9 mouse cellular contexts compared by ENCODE assay signal in genomic region chr9:40333649-40334396, GRCm38 (mm10).
DNase-seq lines count a peak whose midpoint lies in the region; ATAC-seq lines count a peak whose summit lies in the region.
"Had no signal": no experiment of that assay in that cellular context is flagged by ENCODE, and none has a peak within 500 bp of the region (broad histone marks: within the 10 kb centered on the region; RNA-seq: fewer than 3 reads in every experiment).

No protein-coding gene starts in this region.

- H3K4me3 ChIP-seq in liver, embryonic 11.5 days (ENCODE audit: low read depth, low read length), result no peak overlapping the region
- H3K4me3 ChIP-seq: neural tube, embryonic 12.5 days had no signal

- no peaks in the 10 kb centered on the region for H3K36me3 ChIP-seq in liver, embryonic 11.5 days (ENCODE audit: control insufficient read depth, insufficient read depth, low read length)
- H3K36me3 ChIP-seq: neural tube, embryonic 12.5 days had no signal

- WGBS in liver, embryonic 11.5 days, result 50% methylated on average over 9 of the region's 9 CpGs

- ATAC-seq in liver, embryonic 11.5 days (replicated peaks; ENCODE audit: low FRiP score), result no peak
- ATAC-seq in neutrophil, adult 5-6 weeks (ENCODE audit: extremely low read depth, insufficient number of reproducible peaks, low FRiP score, poor library complexity, severe bottlenecking), result peak; percentile 61

- intact Hi-C loops in left cerebral cortex, postnatal 10 days (cut with DNase I), result loop anchor here (5.0 kb wide), 1 partner anchor 107 kb away; no protein-coding TSS in a partner anchor

- no peak overlapping the region for H3K9ac ChIP-seq in liver, embryonic 11.5 days (ENCODE audit: low read depth, low read length)
- H3K9ac ChIP-seq: neural tube, embryonic 12.5 days had no signal

- no peaks in the 10 kb centered on the region for H3K9me3 ChIP-seq in liver, embryonic 11.5 days (ENCODE audit: control insufficient read depth, low read length)
- H3K9me3 ChIP-seq: neural tube, embryonic 12.5 days had no signal

- H3K4me2 ChIP-seq in liver, embryonic 11.5 days, result no peak overlapping the region
- H3K4me2 ChIP-seq: neural tube, embryonic 12.5 days had no signal

- no peak overlapping the region for H3K27ac ChIP-seq in liver, embryonic 11.5 days (ENCODE audit: low read depth, low read length)
- H3K27ac ChIP-seq: neural tube, embryonic 12.5 days had no signal

- DNase-seq in liver (peak; percentile 73), NIH3T3 (ENCODE audit: low read depth) (peak; percentile 79)
- no peak for DNase-seq in liver, embryonic 11.5 days (ENCODE audit: low spot score)
- DNase-seq in cerebellum, postnatal 14 days, result peak; percentile 95 to 98
- DNase-seq in gastrocnemius, postnatal 4 days (ENCODE audit: low spot score in 2 of 2), result peak; percentile 62 to 71
- DNase-seq in left cerebral cortex, postnatal 10 days (ENCODE audit: extremely low spot score in 1 of 2, low spot score in 2 of 2), result peak; percentile 76 to 87
- DNase-seq in urinary bladder, postnatal 25 days (ENCODE audit: low spot score), result peak; percentile 68

- no peaks in the 10 kb centered on the region; the same call in 1 of the 2 replicates for H3K4me1 ChIP-seq in liver, embryonic 11.5 days (replicated peaks; ENCODE audit: control insufficient read depth, insufficient read depth, low read length)
- H3K4me1 ChIP-seq: neural tube, embryonic 12.5 days had no signal

- H3K27me3 ChIP-seq in liver, embryonic 11.5 days (replicated peaks; ENCODE audit: control insufficient read depth, insufficient read depth, low read length), result no peaks in the 10 kb centered on the region
- H3K27me3 ChIP-seq: neural tube, embryonic 12.5 days had no signal
